Mouse (Mus musculus) adrenal gland, postnatal 4 days (tissue): ENCODE measurements around the gene Arhgap32. TPM values are rescaled to one million over a fixed set of nuclear protein-coding genes. Genes with fewer than 3 reads are reported as not detected.

Experiments
- DNase-seq, 2 experiments: peaks; one replicate each; pipeline ENCODE4 v3.0.0; 2021 to 2022; ENCODE audit warnings: low spot score in 2 of 2, mixed read lengths in 2 of 2
- total RNA-seq, 2 experiments: library from RNA; stranded (reverse); gene quantifications; 2 replicates each; pipeline ENCODE4 v1.2.3; 2021

The Arhgap32 gene
- total RNA-seq, 2 experiments from 2014 or later = 57.3 to 61.9 TPM

DNA sequence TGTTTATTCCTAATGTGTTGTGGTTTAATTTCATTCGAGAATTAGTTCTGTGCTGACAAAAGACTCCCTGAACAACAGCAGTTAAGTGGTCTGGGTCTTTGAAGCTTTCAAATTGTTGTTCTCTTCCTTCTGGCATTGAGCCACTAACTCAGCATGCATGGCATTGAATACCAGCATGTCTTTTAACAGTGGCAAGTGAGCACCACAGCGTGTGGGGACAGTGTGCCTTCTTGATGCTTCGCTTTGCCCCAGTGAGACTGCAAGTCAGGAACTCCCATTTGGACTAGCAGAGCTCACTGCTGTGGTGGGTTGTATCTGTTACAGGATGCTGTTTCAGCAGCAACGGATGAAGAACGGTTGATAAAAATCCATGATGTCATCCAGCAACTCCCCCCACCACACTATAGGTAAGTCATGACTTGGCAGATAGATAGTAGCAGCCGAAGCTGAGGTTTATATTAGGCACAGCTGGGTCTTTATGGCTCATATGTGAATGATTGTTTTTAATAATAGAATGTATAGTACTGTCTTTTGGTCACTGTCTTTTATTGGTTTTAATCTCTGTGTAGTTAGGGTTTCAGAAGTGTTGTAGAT, 130.3 kb downstream of the Arhgap32 start:
- DNase-seq = no peak

DNA sequence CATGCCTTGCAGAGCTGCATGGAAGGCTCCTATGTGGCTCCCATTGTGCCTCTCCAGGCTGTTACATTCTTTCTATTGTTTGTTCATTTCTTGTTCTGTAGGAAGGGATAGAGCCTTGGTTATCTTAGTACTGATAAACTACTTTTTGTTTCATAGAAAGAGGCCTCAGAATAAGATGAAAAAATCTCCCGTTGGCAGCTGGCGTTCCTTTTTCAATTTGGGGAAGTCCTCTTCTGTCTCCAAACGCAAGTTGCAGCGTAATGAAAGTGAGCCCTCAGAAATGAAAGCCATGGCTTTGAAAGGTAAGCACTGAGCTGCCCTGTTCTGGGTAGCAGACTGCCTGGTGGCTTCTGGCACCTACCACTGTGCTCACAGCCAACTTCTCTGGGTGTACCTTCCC, 134.6 kb downstream of the Arhgap32 start:
- no peak for DNase-seq

DNA sequence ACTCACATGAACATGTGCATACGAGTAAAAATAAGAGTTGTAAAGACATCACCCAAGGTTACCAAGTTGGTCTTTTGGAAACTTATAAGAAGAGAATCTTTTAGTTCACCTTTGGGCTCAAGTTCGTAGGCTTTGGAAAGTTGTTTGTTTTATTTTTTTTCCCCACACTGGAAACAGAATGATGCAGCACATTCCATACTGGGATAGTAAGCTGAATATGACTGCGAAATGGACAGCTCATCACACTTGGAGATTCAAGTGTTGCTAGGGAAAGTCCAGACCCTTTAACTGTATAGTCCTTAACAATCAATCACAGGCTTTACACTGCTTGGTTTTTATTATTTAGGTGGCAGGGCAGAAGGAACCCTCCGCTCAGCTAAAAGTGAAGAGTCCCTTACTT, 137.8 kb downstream of the Arhgap32 start:
- DNase-seq = no peak

DNA sequence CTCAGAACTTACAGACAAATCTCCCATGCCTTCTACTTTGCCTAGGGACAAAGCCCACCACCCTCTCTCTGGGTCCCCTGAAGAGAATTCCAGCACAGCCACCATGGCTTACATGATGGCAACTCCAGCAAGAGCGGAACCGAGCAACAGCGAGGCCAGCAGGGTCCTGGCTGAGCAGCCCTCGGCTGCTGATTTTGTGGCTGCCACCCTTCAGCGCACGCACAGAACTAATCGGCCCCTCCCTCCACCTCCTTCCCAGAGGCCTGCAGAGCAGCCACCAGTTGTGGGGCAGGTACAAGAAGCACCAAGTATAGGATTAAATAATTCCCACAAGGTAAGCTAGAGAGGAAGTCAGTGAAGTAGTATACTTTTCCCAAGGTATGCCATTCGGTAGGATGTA, 141.4 kb downstream of the Arhgap32 start:
- no peak for DNase-seq

DNA sequence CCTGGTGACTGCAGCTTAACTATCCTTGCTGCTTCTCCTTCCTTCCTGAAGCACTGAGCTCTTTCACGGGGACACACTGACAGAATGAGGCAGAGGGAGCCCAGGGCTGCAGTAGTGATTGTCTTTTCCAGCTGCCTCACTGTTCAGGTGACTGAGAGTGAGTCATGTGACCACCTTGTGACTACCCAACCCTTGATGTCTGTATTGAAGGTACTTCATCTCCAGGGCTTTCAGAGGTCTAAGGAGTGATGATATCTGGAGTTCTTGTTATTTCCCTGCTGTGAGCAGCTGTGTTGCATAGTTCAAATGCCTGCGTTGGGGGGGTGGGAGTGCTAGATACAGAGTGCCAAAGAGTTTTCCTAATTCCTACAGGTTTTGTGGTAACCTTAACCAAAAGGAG, 141.9 kb downstream of the Arhgap32 start:
- no peak for DNase-seq

DNA sequence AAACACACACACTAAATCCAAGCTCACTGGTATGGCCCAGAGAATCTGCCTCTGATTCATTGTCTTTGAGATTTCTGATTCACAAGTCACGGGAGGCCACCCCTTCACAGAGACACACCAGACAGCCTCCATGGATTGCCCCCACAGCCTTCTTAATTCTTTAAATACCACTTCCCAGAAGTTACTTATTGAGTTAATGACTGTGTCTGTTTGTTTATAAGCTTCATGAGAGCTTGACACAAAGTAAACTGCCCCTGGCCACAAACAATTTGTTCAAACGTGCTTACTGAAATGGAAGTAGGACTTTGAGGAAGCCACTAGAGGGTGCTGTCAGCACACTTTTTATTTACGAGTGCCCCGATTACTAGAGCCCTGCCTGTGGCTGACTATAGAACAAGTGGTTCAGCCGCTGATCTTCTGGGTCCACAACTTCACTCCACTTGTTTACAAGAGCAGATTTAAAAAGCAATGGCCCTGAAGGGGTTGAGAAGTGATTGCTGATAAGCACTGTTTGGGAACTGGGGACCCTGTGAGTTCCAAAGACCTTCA, 156.0 kb downstream of the Arhgap32 start:
- DNase-seq = peak in 1 of 2 experiments; percentile 18

DNA sequence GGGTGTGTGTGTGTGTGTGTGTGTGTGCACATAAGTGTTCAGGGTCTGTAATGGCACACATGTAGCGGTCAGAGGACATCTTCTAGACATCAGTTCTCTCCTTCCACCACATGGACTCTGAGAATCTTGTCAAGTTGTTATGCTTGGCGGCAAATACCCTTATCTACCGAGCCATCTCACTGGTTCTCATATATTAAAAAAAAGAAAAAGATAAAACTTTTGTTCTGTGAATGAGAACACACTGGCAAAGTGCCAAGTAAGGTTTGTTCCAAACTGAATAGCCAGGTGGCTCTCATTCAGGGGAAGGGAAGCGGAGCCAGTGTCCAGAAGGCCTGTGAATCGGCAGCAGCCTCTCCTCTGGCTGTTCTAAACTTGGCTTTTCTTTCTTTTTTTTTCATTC, 162.1 kb downstream of the Arhgap32 start:
- no peak for DNase-seq

DNA sequence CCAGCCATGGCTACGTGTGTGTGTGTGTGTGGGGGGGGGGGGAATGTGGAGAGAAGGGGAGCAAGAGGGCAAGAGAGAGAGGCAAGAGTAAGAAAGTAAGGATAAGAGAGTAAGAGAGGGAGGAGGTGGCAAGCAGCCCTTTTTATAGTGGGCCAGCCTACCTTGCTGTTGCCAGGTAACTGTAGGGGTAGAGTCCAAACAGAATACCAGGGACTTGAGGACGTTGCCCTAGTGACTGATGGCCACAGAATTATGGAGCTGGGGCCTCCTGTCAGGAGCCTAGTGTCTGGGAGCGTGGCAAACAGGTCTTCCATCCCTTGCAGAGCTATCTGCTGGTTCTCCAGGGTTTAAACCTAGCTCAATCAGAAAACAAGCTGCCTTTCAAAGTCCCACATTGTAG, 163.9 kb downstream of the Arhgap32 start:
- no peak for DNase-seq

DNA sequence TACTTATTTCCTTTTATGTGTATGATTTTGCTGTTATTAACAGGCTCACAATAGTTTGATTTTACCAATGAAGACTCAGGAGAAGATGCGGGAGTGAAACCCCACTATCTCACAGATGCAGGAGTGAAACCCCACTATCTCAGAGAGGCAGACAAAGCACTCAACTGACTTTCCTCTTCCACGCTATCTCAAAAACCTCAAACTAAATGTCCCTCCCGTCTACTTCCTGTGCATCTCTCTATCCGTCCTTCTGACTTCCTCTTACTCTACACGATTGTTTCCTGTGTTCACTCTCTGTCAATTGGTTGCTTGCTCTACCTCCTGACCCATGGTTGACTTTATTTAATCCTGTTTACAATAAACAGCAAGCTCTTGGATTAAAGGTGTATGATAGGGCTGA, 164.5 kb downstream of the Arhgap32 start:
- no peak for DNase-seq

DNA sequence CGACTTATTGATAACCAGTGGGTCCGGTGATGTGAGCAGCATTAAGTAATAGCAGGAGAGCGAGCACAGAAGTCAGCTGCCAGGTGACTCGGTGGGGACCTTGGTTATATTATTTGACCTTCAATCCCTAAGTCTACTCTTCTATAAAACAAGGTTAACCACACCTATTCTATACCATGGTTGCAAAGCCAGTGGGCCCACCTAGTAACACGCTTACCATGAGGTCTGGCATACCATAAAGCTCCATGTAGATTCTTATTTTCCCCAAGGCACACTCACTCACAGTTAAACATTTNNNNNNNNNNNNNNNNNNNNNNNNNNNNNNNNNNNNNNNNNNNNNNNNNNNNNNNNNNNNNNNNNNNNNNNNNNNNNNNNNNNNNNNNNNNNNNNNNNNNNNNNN, 167.7 kb downstream of the Arhgap32 start:
- no peak for DNase-seq

DNA sequence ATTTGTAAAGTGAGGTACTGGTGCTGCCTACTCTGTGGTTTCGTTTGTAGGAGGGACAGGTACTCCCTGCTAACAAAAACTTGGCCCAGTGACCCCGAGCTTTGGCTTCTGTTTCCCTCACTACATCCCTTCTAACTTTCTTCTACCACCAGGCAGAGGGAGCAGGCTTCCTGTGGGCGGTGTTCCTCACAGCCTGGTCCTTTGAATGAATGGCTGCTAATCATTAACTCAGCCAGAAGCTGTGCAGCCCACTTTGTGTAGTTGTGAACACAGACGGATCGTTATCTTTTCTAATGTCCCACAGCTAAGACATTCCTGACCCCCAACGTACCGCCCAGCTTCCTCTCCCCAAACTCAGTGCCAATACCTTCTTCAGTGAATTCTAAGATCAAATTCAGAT, 175.7 kb downstream of the Arhgap32 start:
- no peak for DNase-seq

DNA sequence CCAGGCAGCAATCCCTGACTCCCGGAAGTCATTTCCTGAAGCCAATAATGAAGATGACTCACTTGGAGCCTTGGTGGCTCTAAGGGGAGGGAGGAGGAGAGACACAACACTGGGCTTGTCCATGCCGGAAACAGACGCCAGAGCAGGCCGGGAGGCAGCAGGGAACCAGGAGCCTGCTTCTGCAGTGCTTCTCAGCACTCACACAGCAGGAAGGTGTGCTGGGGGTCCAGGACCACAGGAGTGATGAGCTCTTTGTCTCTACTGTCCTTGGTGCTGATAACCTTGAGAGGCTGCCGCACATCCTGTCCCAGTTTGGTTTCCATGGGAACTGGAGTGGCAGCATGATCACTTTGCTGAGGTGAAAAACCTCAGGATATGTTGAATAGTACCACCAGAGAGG, 176.8 kb downstream of the Arhgap32 start:
- peak in 1 of 2 experiments; percentile 28 for DNase-seq

DNA sequence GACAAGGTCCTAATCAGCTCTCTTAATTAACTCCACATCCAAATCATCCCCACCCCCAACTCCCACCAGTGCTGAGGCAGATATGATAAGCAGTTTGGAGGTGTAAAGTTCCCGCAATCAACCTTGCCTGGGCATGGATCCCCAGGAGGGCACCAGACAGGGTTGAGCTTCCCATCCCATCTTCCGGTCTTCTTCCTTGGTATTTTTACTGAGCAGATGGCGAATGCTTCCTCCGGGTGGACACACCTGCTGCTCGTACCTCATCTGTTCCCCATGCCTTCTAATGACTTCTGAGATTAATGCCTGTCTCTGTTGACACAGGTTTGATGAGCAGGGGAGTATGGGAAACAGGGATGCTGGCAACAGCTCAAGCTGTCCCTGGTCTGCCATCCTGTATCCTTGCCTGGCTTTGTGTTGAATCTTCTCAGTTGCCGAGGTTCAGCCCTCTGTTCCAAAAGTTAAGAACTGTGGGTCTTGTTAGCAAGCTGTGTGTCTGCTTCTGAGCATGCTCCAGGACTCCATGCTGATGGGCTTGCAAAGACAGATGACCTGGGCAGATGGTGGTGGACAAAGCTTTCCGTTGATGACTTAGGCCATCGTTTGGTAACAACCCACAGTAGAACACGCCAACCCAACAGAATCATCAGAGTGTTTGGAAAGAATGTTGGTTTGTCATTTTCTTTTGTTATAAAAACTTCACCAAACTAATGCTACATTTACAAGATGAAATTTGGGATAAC, 179.3 kb downstream of the Arhgap32 start:
- DNase-seq = no peak

DNA sequence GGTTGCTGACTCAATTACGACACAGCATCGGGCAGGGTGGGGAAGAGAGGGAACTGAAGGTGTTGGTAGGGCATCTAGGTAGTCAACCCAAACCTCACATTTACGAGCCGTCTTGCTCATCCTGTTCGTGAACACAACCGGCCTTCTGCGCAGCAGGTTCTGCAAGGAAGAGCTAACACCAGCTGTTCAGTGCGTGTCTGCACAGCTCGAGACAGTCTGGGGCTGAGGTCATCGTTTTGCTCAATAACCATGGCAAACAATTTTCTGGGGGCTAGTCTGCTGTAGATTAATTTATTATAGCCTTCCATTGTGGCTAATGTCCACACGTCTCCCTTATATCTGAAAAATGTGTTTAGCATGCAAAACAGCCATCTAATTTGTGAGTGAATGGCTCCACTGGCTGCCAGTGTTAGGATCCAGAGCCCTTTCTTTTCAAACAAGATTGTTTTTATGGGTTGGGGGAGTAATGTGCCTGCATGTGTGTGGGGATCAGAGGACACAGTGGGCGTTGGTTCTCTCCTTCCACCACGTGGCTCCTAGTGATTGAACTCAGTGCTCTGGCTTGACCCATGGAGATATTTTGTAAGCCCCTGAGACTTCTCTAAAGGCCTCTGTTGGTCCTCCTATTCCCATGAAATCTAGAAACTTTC, 186.7 kb downstream of the Arhgap32 start:
- DNase-seq = no peak

DNA sequence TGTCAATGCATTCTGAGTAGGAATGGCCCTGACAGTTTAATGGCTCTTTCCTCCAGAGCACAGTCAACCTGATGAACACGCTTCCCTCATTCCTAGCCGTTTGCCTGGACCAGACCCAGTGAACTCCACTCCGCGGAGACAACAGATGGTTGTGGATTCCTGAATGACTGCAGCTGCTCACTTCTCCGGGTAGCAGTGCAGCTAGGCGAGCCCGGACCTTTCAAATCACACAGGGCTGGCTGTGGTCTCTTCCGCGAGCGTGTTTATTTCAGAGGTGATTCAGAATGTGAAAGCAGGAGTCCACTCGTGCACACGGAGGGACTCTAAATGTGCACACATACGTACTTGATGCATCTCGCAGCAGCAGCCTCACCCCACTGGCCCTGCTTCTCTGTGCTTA, 195.8 kb downstream of the Arhgap32 start:
- DNase-seq = no peak

DNA sequence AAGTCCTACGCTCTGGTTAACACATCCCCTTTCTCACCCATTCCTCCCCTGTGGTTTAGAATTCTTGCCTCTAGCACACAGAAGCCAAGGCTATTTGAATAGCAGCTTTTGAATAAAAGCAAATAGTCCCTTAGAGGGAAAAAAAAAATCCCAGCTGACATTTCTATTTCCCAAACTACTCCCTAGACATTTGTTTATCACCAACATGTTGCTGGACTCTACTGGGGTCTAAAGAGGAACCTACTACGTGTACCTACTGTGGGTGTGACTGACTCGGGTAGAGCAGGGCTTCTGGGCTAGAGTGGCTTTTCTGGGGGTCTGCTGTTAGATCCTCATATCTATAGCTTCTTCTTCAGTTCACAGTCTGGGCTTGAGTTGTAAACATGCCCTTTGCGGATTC, 196.3 kb downstream of the Arhgap32 start:
- DNase-seq = no peak

DNA sequence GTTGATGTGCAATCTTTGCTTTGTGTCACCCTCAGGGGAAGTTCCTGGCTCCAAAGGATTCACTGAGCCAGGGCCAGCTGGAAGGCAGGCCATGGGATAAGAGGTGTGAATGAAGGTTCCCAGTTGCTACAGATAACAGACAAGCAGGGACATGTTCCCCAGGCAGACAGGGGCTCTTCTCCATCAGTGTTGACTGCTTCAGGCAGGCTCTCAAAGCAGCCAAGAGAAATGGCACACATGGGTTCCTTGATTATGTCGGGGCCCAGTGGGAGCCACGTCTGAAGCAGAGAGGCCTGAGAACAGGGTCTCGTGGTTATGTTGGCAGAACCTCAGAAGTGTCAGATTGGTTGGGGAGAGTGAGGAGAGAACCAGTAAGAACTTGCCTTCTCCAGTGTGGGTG, 198.1 kb downstream of the Arhgap32 start:
- no peak for DNase-seq

DNA sequence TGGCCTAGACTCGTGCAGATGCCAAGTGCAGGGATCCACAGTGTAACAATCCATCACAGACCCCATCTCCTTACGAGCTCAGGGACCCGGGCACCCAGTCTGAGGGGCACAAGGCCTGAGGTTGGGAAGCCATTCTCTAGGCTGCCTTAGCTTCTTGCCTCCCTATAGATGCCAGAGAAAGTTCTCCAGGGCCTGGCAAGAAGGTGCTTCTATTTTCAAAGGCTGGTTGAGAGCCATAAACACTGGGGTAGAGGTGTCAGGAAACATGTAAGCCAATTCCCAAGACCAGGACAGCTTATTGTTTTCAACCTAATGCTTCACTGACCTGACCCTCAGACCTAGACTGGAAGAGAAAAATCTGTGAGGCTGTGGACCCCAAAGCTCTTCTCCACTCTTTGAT, 200.1 kb downstream of the Arhgap32 start:
- no peak for DNase-seq
